Mouse (Mus musculus): ENCODE data around the gene Tmem201. TPM values are rescaled to one million over a fixed set of nuclear protein-coding genes. Genes with fewer than 3 reads are reported as not detected.
"Not testable (repeated sequence)": the region's sequence is repeated elsewhere in the genome, so short reads cannot be mapped to it uniquely, and the experiment has no call there.

Tmem201 gene
- polyA plus RNA-seq, 1 experiment from 2014 or later: 39.2 TPM

DNA sequence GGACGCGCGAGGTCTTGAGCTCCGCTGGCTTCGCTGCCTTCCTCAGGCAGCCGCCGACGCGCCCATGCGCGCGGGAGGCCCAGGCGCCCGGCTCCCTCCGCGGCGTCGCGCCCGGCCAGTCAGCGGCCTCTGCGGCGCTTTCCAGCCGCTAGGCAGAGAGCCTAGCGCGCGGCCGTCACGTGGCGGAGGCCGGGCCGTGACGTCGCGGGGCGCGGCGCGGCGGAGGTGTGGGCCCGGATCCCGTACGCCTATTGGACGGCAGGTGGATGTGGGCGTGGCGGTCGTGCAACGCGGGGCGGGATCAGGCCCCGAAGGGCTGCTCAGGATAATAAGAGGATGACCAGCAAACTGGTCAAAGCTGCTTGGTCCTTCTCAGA is 36.2 kb upstream of the Tmem201 start, which contains the start of gene Slc25a33:
Gene Slc25a33, minus strand, starts transcription at position 184 of the 377 bp plus-strand sequence.
- Histone ChIP-seq H3K4me1 (ENCODE audit: insufficient read depth, low read length) (peaks cover 31% of the 10 kb centered on the region), H3K4me3 (ENCODE audit: low read length) (peak within 1 kb of the TSS; percentile 77)
- WGBS: 0% methylated on average over 38 of the region's 51 CpGs

DNA sequence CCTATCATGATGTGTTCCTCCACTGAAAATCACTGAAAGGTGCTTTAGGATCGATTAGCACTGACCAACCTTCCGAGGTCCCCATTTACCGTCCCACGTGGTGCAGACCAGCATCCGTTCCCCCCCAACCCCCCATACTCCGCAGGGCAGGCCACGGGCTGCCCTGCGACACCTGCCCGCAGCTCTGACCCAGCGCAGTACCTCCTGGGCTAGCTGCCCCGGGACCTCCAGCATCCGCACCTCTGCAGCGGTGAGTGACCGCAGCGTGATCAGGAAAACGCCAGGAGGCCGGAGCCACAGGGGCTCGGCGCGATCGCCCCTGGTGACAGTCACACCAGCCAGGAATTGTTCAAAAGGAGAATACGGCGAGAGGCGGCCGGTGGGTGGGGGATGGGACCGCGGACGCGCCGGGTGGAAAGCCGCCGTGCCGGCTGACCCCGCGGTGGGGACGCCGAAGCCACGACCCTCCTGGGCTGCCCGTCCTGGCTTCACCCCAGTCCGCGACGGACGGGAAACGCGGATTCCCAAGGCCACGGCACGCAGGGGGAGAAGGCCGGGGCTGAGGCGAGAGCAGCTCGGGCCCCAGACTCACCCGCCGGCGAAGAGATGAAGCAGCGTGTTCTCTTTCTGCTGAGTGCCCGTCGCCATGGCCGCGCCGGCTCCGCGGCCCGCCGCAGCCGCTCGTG is 35.7 kb upstream of the Tmem201 start:
- WGBS: under 1% methylated on average over 61 of the region's 65 CpGs
- Histone ChIP-seq H3K9me3 (ENCODE audit: low read length) (no peaks in the 10 kb centered on the region), H3K27me3 (ENCODE audit: insufficient read depth, low read length) (no peaks in the 10 kb centered on the region), H3K4me3 (ENCODE audit: low read length) (peak overlapping the region; percentile 77), H3K4me2 (replicated peaks; ENCODE audit: low read depth, low read length) (peak overlapping the region; percentile 100), H3K9ac (replicated peaks; ENCODE audit: low read length) (peak overlapping the region; percentile 82), H3K36me3 (ENCODE audit: insufficient read depth, low read length) (no peaks in the 10 kb centered on the region), H3K4me1 (ENCODE audit: insufficient read depth, low read length) (peaks cover 31% of the 10 kb centered on the region), H3K27ac (ENCODE audit: low read length) (peak overlapping the region; percentile 77)
- peak; percentile 10 for ATAC-seq (ENCODE audit: low FRiP score, low TSS enrichment)

More for the DNA sequence above, 36.2 kb upstream of the Tmem201 start, which contains the start of gene Slc25a33:
- no peaks in the 10 kb centered on the region for H3K27me3 ChIP-seq (ENCODE audit: insufficient read depth, low read length)
- peak within 1 kb of the TSS; percentile 100 for H3K4me2 ChIP-seq (replicated peaks; ENCODE audit: low read depth, low read length)
- ATAC-seq (ENCODE audit: low FRiP score, low TSS enrichment): peak; percentile 97
- H3K36me3 ChIP-seq (ENCODE audit: insufficient read depth, low read length): no peaks in the 10 kb centered on the region
- peak within 1 kb of the TSS; percentile 77 for H3K27ac ChIP-seq (ENCODE audit: low read length)
- H3K9me3 ChIP-seq (ENCODE audit: low read length): no peaks in the 10 kb centered on the region
- H3K9ac ChIP-seq (replicated peaks; ENCODE audit: low read length): peak within 1 kb of the TSS; percentile 82

DNA sequence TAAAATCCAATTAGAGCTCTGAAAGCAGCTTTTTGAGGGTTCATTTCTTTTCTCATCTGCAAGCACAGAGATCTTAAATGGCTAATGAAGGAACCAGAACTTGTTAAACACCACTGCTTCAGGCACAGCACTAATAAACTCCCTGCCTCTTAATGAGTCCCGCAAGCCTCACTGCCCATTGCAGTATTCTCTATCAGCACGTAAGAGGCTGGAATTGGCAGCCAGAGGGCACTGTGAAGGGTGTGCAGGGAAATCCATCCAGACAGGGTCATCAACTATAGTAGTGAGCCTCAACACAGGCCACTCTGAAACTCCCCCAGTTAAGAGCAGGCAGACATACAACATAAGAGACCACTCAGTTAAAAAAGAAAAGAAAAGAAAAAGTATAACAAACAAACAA is 34.5 kb upstream of the Tmem201 start:
- Histone ChIP-seq H3K4me2 (replicated peaks; ENCODE audit: low read depth, low read length) (peak overlapping the region; percentile 100; the same call in 1 of the 2 replicates), H3K36me3 (ENCODE audit: insufficient read depth, low read length) (no peaks in the 10 kb centered on the region), H3K27me3 (ENCODE audit: insufficient read depth, low read length) (no peaks in the 10 kb centered on the region), H3K9ac (replicated peaks; ENCODE audit: low read length) (no peak overlapping the region), H3K4me3 (ENCODE audit: low read length) (no peak overlapping the region), H3K27ac (ENCODE audit: low read length) (no peak overlapping the region), H3K4me1 (ENCODE audit: insufficient read depth, low read length) (peaks cover 31% of the 10 kb centered on the region), H3K9me3 (ENCODE audit: low read length) (no peaks in the 10 kb centered on the region)
- ATAC-seq (ENCODE audit: low FRiP score, low TSS enrichment): no peak
- 30% methylated on average over 2 of the region's 2 CpGs for WGBS

DNA sequence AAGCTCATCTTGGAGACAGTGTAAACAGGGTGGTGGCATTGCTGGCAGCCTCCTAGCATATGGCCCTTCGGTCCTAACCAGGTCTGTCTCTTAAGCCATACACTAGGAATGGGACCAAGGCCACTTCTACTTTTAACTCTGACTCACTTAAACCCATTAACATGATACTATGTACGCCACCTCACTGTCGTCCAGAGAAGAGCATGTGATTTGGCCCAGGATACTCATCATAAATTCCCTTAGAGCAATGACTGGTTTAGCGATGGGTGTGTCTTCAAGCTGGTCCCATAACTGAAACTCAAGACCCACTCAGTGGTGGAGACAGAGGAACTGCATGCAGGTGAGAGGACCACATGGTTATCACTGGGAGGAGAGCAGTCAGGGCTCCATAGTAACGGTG is 27.4 kb upstream of the Tmem201 start:
- Histone ChIP-seq H3K9ac (replicated peaks; ENCODE audit: low read length) (no peak overlapping the region), H3K4me2 (replicated peaks; ENCODE audit: low read depth, low read length) (no peak overlapping the region), H3K27me3 (ENCODE audit: insufficient read depth, low read length) (no peaks in the 10 kb centered on the region), H3K9me3 (ENCODE audit: low read length) (no peaks in the 10 kb centered on the region), H3K4me1 (ENCODE audit: insufficient read depth, low read length) (no peaks in the 10 kb centered on the region), H3K27ac (ENCODE audit: low read length) (no peak overlapping the region), H3K4me3 (ENCODE audit: low read length) (no peak overlapping the region), H3K36me3 (ENCODE audit: insufficient read depth, low read length) (no peaks in the 10 kb centered on the region)
- WGBS: 92% methylated on average over 5 of the region's 5 CpGs
- ATAC-seq (ENCODE audit: low FRiP score, low TSS enrichment): no peak

DNA sequence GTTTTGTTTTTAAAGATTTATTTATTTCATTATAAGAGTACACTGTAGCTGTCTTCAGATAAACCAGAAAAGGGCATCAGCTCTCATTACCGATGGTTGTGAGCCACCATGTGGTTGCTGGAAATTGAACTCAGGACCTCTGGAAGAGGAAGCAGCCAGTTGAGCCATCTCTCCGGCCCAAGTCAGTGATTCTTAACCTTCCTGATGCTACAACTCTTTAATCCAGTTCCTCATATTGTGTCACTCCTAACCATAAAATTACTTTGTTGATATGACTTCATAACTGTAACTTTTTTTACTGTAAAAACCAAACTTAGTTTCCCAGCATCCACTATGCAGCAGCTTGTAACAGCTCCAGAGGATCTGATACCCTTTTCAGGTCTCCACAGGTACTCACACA is 25.5 kb upstream of the Tmem201 start:
- ATAC-seq (ENCODE audit: low FRiP score, low TSS enrichment): no peak
- Histone ChIP-seq H3K4me2 (replicated peaks; ENCODE audit: low read depth, low read length) (no peak overlapping the region), H3K9me3 (ENCODE audit: low read length) (no peaks in the 10 kb centered on the region), H3K4me1 (ENCODE audit: insufficient read depth, low read length) (no peaks in the 10 kb centered on the region), H3K9ac (replicated peaks; ENCODE audit: low read length) (no peak overlapping the region), H3K36me3 (ENCODE audit: insufficient read depth, low read length) (no peaks in the 10 kb centered on the region), H3K4me3 (ENCODE audit: low read length) (no peak overlapping the region), H3K27ac (ENCODE audit: low read length) (no peak overlapping the region), H3K27me3 (ENCODE audit: insufficient read depth, low read length) (no peaks in the 10 kb centered on the region)
- WGBS: 75% methylated on average over 2 of the region's 2 CpGs

DNA sequence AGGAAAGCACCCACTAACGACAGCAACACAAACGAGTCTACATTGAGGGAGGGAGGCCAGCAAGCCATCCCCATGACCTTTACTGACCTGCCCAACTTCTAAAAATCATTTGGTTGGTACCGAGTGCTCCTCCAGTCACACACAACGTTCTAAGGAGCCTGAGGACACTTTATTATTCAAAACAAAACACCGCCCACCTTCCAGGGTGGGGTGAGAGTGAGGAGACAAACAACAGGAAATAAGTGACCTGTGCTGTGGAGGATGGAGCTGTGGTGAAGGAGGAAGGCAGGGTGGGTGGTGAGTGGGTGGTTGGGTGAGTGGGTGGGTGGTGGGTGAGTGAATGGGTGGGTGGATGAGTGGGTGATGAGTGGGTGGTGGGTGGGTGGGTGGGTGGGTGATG is 21.7 kb upstream of the Tmem201 start:
- Histone ChIP-seq H3K4me3 (ENCODE audit: low read length) (no peak overlapping the region), H3K4me2 (replicated peaks; ENCODE audit: low read depth, low read length) (no peak overlapping the region), H3K27ac (ENCODE audit: low read length) (no peak overlapping the region), H3K27me3 (ENCODE audit: insufficient read depth, low read length) (no peaks in the 10 kb centered on the region), H3K36me3 (ENCODE audit: insufficient read depth, low read length) (no peaks in the 10 kb centered on the region), H3K9me3 (ENCODE audit: low read length) (no peaks in the 10 kb centered on the region), H3K4me1 (ENCODE audit: insufficient read depth, low read length) (no peaks in the 10 kb centered on the region), H3K9ac (replicated peaks; ENCODE audit: low read length) (no peak overlapping the region)
- no peak for ATAC-seq (ENCODE audit: low FRiP score, low TSS enrichment)
- WGBS: 52% methylated on average over 5 of the region's 5 CpGs

DNA sequence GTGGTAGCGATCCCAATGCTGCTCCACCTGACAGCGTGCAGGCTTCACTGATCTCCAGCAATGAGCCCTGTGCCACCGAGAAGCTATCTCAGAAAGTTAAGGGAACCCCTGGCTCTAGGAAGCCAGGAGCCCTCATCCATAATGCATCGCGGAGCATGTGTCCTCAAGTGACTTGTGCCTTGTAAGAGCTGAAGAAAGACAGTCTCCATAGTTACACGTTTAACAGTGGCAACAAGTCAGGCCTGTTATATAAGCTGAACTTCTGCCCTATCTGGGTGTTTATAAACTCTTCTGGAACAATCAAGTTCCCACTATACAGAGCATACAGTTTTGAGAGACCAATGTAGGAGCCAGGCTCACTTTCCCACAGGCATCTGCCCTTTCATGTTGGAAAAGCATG is 20.6 kb upstream of the Tmem201 start:
- no peak overlapping the region for H3K4me3 ChIP-seq (ENCODE audit: low read length)
- no peak overlapping the region for H3K4me2 ChIP-seq (replicated peaks; ENCODE audit: low read depth, low read length)
- no peak overlapping the region for H3K9ac ChIP-seq (replicated peaks; ENCODE audit: low read length)
- H3K27me3 ChIP-seq (ENCODE audit: insufficient read depth, low read length): no peaks in the 10 kb centered on the region
- ATAC-seq (ENCODE audit: low FRiP score, low TSS enrichment): no peak
- no peaks in the 10 kb centered on the region for H3K9me3 ChIP-seq (ENCODE audit: low read length)
- no peaks in the 10 kb centered on the region for H3K36me3 ChIP-seq (ENCODE audit: insufficient read depth, low read length)
- 82% methylated on average over 6 of the region's 6 CpGs for WGBS
- H3K4me1 ChIP-seq (ENCODE audit: insufficient read depth, low read length): no peaks in the 10 kb centered on the region
- H3K27ac ChIP-seq (ENCODE audit: low read length): no peak overlapping the region

DNA sequence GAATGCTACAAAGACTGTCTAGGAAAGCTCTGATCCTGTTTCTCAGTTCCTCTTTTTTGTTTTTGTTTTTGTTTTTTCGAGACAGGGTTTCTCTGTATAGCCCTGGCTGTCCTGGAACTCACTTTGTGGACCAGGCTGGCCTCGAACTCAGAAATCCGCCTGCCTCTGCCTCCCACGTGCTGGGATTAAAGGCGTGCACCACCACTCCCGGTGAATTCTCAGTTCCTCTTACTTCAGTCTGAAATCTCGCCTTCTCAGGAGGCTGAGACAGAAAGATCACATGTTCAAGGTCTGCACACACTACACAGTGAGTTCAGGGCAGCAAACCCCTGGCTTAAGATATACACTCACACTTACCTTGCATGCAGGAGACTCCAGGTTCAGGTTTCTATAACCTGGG is 18.7 kb upstream of the Tmem201 start:
- not testable (repeated sequence) for H3K4me2 ChIP-seq (replicated peaks; ENCODE audit: low read depth, low read length); H3K9ac ChIP-seq (replicated peaks; ENCODE audit: low read length); H3K27ac ChIP-seq (ENCODE audit: low read length); H3K4me1 ChIP-seq (ENCODE audit: insufficient read depth, low read length); H3K27me3 ChIP-seq (ENCODE audit: insufficient read depth, low read length); ATAC-seq (ENCODE audit: low FRiP score, low TSS enrichment); H3K4me3 ChIP-seq (ENCODE audit: low read length); H3K9me3 ChIP-seq (ENCODE audit: low read length); H3K36me3 ChIP-seq (ENCODE audit: insufficient read depth, low read length)
- 91% methylated on average over 7 of the region's 7 CpGs for WGBS

DNA sequence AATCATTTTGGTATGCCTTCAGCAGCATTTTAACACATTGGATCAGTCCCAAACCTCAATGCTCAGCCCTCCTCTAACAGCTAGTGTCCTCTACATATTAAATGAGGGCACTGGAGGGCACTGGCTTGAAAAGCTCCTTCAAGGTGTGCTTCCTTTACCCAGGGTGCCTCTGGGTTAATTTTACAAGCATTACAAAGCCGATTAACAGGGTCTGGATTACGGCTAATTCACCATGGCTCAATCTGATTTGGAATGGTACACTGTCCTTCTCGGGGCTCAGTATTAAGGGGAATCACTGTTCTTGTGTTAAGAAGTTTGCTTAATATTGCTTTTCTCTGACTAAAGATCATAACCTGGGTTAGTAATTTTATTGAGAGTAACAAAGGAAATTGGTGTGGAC is 15.0 kb upstream of the Tmem201 start:
- H3K27me3 ChIP-seq (ENCODE audit: insufficient read depth, low read length): no peaks in the 10 kb centered on the region
- no peak for ATAC-seq (ENCODE audit: low FRiP score, low TSS enrichment)
- H3K36me3 ChIP-seq (ENCODE audit: insufficient read depth, low read length): 0 out of 2 replicates have a peak, but pooled peaks cover 6% of the 10 kb centered on the region
- H3K27ac ChIP-seq (ENCODE audit: low read length): no peak overlapping the region
- no peak overlapping the region for H3K4me2 ChIP-seq (replicated peaks; ENCODE audit: low read depth, low read length)
- H3K4me3 ChIP-seq (ENCODE audit: low read length): no peak overlapping the region
- 74% methylated on average over 3 of the region's 3 CpGs for WGBS
- no peaks in the 10 kb centered on the region for H3K9me3 ChIP-seq (ENCODE audit: low read length)
- H3K9ac ChIP-seq (replicated peaks; ENCODE audit: low read length): no peak overlapping the region
- H3K4me1 ChIP-seq (ENCODE audit: insufficient read depth, low read length): no peaks in the 10 kb centered on the region

DNA sequence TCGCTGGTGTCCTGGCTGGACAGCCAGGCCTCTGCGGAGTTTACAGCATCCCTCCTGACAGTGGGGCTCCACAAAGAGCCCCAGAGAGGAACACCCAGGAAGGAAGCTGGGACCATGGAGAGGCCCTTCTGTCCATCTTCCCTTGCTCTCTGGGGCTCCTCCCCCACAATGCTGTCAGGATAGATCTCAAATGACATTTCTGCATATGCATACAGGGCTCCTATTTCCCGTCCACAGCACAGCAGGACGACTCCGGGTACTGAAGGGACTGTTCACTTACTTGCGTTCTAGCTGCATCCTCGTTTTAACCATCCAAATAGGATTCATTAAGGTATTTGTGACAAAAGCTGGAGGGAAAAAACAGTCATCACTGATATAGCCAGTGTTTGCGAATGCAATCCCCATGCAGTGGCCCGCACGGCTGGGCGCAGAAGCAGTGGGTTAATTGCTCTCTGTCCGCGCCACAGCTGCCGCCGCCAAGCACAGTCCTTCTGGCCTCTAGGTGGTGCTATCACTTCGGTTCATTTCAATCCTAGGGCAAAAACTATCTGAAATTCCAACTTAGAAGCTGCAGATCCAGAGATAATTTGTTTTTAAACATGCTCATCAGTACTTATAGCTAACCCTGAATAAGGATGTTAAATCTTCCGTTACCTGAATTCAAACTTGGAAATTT is 14.4 kb upstream of the Tmem201 start:
- Histone ChIP-seq H3K27ac (ENCODE audit: low read length) (no peak overlapping the region), H3K27me3 (ENCODE audit: insufficient read depth, low read length) (no peaks in the 10 kb centered on the region), H3K9me3 (ENCODE audit: low read length) (no peaks in the 10 kb centered on the region), H3K4me2 (replicated peaks; ENCODE audit: low read depth, low read length) (no peak overlapping the region), H3K36me3 (ENCODE audit: insufficient read depth, low read length) (0 out of 2 replicates have a peak, but pooled peaks cover 6% of the 10 kb centered on the region), H3K4me3 (ENCODE audit: low read length) (no peak overlapping the region), H3K4me1 (ENCODE audit: insufficient read depth, low read length) (no peaks in the 10 kb centered on the region), H3K9ac (replicated peaks; ENCODE audit: low read length) (no peak overlapping the region)
- 25% methylated on average over 17 of the region's 17 CpGs for WGBS
- no peak for ATAC-seq (ENCODE audit: low FRiP score, low TSS enrichment)
